Mouse (Mus musculus) common myeloid progenitor, adult 5-6 weeks (primary cell): ENCODE data around the gene Rgl2. TPM values are rescaled to one million over a fixed set of nuclear protein-coding genes. Genes with fewer than 3 reads are reported as not detected.

Experiments
- ATAC-seq: replicated peaks from 2 replicates; pipeline ENCODE4 v1.8.0; 2016; ENCODE audit warnings: low read depth, mild to moderate bottlenecking, moderate TSS enrichment, inconsistent platforms; ENCODE audit not compliant: poor library complexity, severe bottlenecking
- total RNA-seq: library from RNA; stranded (forward); fragments of 200-1000, 187-1606 nt; gene quantifications from 2 replicates; pipeline ENCODE4 v1.2.3, GENCODE M21; 2017

Rgl2 gene
- total RNA-seq, 1 experiment from 2014 or later = 21.2 TPM

GRCm38 (mm10) chr17:33920282-33921097, 8.9 kb upstream of the Rgl2 start:
- peak; percentile 29 for ATAC-seq

- no peak for ATAC-seq
These were observed 8.0 kb upstream of the Rgl2 start for GRCm38 (mm10) chr17:33921361-33921760.

- no peak for ATAC-seq
These were observed 4.6 kb upstream of the Rgl2 start for GRCm38 (mm10) chr17:33924577-33925283.

GRCm38 (mm10) chr17:33925406-33926116, 3.8 kb upstream of the Rgl2 start:
- no peak for ATAC-seq

- ATAC-seq = no peak
These were observed 3.0 kb upstream of the Rgl2 start for GRCm38 (mm10) chr17:33926207-33926932.

- ATAC-seq = no peak
These were observed 944 bp upstream of the Rgl2 start for GRCm38 (mm10) chr17:33928251-33928947.

GRCm38 (mm10) chr17:33930280-33931158, 1.2 kb downstream of the Rgl2 start:
- ATAC-seq = peak; percentile 17; the same call in 1 of the 2 replicates

- ATAC-seq = no peak
These were observed 2.0 kb downstream of the Rgl2 start for GRCm38 (mm10) chr17:33931159-33931866.

GRCm38 (mm10) chr17:33931947-33932346, 2.6 kb downstream of the Rgl2 start:
- ATAC-seq = no peak

- no peak for ATAC-seq
These were observed 3.1 kb downstream of the Rgl2 start for GRCm38 (mm10) chr17:33932448-33932847.

GRCm38 (mm10) chr17:33932970-33933369, 3.6 kb downstream of the Rgl2 start:
- ATAC-seq = no peak

- no peak for ATAC-seq
These were observed 6.2 kb downstream of the Rgl2 start for GRCm38 (mm10) chr17:33935422-33936055.

- no peak for ATAC-seq
These were observed 7.7 kb downstream of the Rgl2 start for GRCm38 (mm10) chr17:33936993-33937392.

GRCm38 (mm10) chr17:33938783-33939182, 9.4 kb downstream of the Rgl2 start:
- no peak for ATAC-seq

GRCm38 (mm10) chr17:33940206-33940805, 11.0 kb downstream of the Rgl2 start, which contains the start of the genes Pfdn6 and Wdr46:
Gene Pfdn6 (minus strand): TSS chr17:33940343.
Gene Wdr46 (plus strand): TSS chr17:33940660.
- peak; percentile 92 for ATAC-seq

GRCm38 (mm10) chr17:33940981-33941380, 11.6 kb downstream of the Rgl2 start:
- no peak for ATAC-seq

GRCm38 (mm10) chr17:33941381-33941780, 12.0 kb downstream of the Rgl2 start:
- ATAC-seq = no peak
